Mouse (Mus musculus) megakaryocyte, embryonic 14.5 days (primary cell): ENCODE results near the gene Gm20388. TPM values are rescaled to one million over a fixed set of nuclear protein-coding genes. Genes with fewer than 3 reads are reported as not detected.

Experiments
- H3K27me3 ChIP-seq: replicated peaks from 2 replicates; pipeline ENCODE3; 2012; ENCODE audit warnings: inconsistent platforms
- H3K36me3 ChIP-seq: replicated peaks from 2 replicates; pipeline ENCODE3; 2012; ENCODE audit warnings: low read length, inconsistent platforms, mixed read lengths
- H3K4me1 ChIP-seq: 2 replicates; pipeline ENCODE4 v1.6.1; 2012; ENCODE audit warnings: inconsistent platforms
- H3K4me3 ChIP-seq: replicated peaks from 2 replicates; pipeline ENCODE3; 2012; ENCODE audit warnings: moderate library complexity, mild to moderate bottlenecking, inconsistent platforms
- H3K9me3 ChIP-seq: 2 replicates; pipeline ENCODE4 v1.6.1; 2012; ENCODE audit warnings: inconsistent platforms
- FLI1 ChIP-seq: IDR thresholded peaks from 2 replicates; pipeline ENCODE4 v1.6.1; 2012; ENCODE audit warnings: low read length, inconsistent platforms, mixed read lengths
- GATA1 ChIP-seq: IDR thresholded peaks from 3 replicates; pipeline ENCODE4 v1.6.1; 2012; ENCODE audit warnings: mixed read lengths, low read length, inconsistent platforms, borderline replicate concordance
- polyA plus RNA-seq: library from polyadenylated mRNA; stranded (reverse); fragments of >175 nt; gene quantifications from 2 replicates; pipeline ENCODE4 v1.2.3, GENCODE M21; 2012; ENCODE audit warnings: low replicate concordance; ENCODE audit not compliant: insufficient read depth

The Gm20388 gene
- polyA plus RNA-seq, 1 experiment, result 111 TPM

- peaks cover 93% of the 10 kb centered on the region for H3K27me3 ChIP-seq
- no peak overlapping the region for H3K4me3 ChIP-seq
- H3K36me3 ChIP-seq, result no peaks in the 10 kb centered on the region
- TF ChIP-seq FLI1 (no peak), GATA1 (no peak)
- peaks cover 7% of the 10 kb centered on the region for H3K4me1 ChIP-seq
- no peaks in the 10 kb centered on the region for H3K9me3 ChIP-seq
These were observed 348.6 kb downstream of the Gm20388 start for GRCm38 (mm10) chr8:120259206-120259605.

DNA sequence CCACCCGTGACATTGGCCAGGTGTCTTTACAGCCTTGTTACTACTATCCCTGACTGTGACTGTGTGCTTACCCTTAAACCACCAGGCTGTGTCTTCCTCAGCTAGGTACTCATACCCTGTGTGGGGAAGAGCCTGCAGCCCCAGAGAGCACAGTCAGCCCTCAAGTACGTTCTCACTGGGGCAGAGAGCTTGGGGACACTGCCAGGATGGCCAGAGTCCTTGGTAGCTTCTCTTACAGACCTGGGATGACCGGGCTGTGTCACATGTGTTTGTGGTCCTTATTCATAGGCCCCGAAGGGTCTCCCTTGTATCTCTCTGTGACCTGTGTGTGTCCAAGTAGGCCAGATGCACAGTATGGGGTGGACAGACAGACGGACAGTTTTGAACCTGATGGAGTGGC, 350.0 kb downstream of the Gm20388 start:
- Histone ChIP-seq H3K27me3 (peaks cover 94% of the 10 kb centered on the region), H3K4me1 (peaks cover 20% of the 10 kb centered on the region), H3K36me3 (no peaks in the 10 kb centered on the region), H3K4me3 (no peak overlapping the region), H3K9me3 (no peaks in the 10 kb centered on the region)
- no peak for TF ChIP-seq GATA1
- TF ChIP-seq FLI1, result no peak

DNA sequence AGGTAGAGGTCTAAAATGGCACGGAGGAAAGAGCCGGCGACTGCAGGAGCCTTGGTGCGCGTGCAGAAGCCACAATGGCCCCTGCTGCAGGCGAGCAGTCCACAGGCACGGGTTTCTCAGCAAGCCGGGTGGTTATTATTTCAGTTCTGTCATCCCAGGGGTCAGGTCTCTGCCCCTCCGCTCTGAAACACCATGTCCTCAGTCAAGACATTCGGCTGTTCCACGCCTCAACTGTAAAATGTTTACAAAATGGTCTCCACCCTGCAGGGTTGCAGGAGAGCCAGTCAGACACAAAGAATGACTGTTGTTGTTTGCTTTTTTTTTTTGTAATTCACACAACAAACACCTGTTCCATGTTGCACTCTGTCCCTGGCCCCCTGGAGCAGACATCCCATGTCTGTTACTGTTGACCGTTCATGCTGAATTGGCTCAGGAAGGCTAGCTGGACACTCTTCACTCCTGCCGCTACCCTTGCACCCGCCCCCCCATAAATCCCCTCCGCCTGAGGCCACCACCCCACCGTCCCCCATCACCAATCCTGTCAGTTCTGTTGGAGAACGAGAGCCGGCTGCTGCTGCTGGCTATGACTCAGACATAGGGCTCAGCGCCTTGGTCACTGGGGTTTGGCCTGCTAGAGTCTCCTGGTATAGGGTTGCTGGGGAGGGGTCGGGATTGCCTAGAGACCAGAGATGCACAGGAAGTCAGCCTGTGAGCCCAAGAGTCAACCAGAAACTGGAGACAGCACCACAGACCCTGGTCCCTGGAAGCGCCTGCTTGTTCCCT, 350.9 kb downstream of the Gm20388 start:
- Histone ChIP-seq H3K4me1 (peaks cover 21% of the 10 kb centered on the region), H3K36me3 (no peaks in the 10 kb centered on the region), H3K9me3 (no peaks in the 10 kb centered on the region), H3K27me3 (peaks cover 93% of the 10 kb centered on the region), H3K4me3 (no peak overlapping the region)
- TF ChIP-seq GATA1 (no peak), FLI1 (no peak)

DNA sequence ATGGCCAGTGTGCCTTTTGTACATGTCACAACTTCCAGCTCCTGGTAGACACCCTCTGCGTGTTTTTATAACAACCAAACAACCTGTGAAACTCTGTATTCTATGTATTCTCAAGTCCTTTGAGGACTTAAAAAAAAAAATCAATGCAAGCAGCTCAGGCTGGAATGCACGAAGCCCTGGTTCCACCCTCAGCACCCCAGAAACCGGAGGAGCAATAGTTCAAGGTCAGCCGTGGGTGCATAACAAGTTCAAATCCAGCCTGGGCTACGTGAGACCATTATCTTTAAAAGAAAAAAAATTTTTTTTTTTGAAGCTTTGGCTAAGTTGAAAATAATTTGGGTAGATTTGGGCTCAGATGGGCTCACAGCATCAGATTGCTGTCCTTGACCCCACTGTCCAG, 353.2 kb downstream of the Gm20388 start:
- Histone ChIP-seq H3K9me3 (no peaks in the 10 kb centered on the region), H3K4me1 (peaks cover 25% of the 10 kb centered on the region), H3K36me3 (no peaks in the 10 kb centered on the region), H3K27me3 (peaks cover 95% of the 10 kb centered on the region), H3K4me3 (no peak overlapping the region)
- TF ChIP-seq GATA1, result no peak

GRCm38 (mm10) chr8:120264388-120264943, 353.8 kb downstream of the Gm20388 start:
- Histone ChIP-seq H3K4me1 (peaks cover 25% of the 10 kb centered on the region), H3K27me3 (peaks cover 94% of the 10 kb centered on the region), H3K36me3 (no peaks in the 10 kb centered on the region), H3K4me3 (no peak overlapping the region), H3K9me3 (no peaks in the 10 kb centered on the region)
- no peak for TF ChIP-seq FLI1
- no peak for TF ChIP-seq GATA1

DNA sequence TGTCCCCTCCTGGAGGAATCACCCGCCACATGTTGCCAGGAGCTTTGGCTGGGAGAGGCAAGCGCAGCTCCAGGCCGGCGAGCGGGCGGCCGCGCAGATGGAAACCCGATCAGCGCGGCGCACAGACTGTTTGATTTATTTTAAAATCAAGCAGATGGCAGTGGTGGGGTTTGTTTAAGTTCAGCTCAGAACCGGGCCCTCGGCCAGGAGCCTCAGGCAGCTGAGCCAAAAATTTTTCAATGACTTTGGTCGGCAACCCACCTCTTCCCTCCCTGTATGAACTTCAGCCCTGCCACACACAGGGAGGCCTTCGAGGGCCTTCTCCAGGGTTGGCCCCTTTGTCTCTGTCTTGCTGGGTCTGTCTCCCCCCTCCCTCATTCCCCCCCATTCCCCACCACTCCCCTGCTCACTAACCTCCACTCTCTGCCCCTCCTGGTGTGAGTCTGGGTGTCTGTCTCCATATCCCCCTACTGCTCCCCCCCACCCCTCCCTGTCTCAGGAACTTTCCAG, 354.4 kb downstream of the Gm20388 start:
- Histone ChIP-seq H3K36me3 (no peaks in the 10 kb centered on the region), H3K4me1 (peaks cover 20% of the 10 kb centered on the region), H3K4me3 (no peak overlapping the region), H3K27me3 (peaks cover 94% of the 10 kb centered on the region), H3K9me3 (no peaks in the 10 kb centered on the region)
- TF ChIP-seq FLI1 (no peak), GATA1 (no peak)

DNA sequence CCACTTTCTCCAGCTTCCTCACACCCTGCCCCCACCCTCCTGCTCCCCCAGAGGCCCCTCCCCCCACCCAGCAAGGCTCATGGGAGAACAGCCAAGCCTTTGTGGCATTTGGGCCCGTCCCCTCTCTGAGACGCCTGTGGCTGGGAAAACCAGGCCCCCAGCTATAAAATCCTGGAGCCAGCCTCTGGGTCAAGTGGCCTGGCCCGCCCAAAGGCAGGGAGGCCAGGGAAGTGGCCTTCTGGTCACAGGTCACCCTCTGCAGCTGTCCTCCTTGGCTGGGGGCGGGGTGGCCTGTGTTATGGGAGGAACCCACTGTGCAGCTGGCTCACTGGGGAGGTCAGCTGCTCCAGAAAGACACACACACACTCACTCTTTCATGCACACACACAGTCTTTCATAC, 354.8 kb downstream of the Gm20388 start:
- no peaks in the 10 kb centered on the region for H3K36me3 ChIP-seq
- H3K27me3 ChIP-seq, result peaks cover 94% of the 10 kb centered on the region
- TF ChIP-seq FLI1 (no peak), GATA1 (no peak)
- H3K4me1 ChIP-seq, result peaks cover 18% of the 10 kb centered on the region
- peak overlapping the region; percentile 23 for H3K4me3 ChIP-seq
- H3K9me3 ChIP-seq, result no peaks in the 10 kb centered on the region

DNA sequence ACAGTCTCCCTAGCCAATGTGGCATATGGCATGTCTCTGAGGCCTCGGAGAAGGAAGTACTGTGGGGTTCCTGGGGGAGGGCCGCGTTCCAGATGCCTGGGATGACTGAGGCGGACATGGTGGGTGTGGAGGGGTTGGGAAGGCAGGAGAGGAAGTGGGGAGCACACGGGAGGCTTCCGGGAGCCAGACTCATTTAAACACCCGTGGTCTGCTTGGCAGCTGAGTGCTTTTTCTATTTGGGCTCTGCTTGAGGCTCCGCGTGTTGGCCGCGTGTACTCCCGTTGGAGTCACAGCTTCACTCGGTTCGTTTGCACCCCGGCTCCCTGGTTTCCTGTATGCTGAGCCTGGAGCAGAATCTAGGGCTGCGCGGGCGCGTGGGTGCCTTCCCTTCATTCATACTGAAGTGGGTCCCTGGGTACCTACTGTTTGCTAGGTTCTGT, 357.9 kb downstream of the Gm20388 start:
- TF ChIP-seq FLI1 (no peak), GATA1 (no peak)
- Histone ChIP-seq H3K27me3 (peaks cover 92% of the 10 kb centered on the region), H3K4me1 (peaks cover 18% of the 10 kb centered on the region), H3K4me3 (no peak overlapping the region), H3K9me3 (peaks cover 9% of the 10 kb centered on the region; the same call in 1 of the 2 replicates), H3K36me3 (no peaks in the 10 kb centered on the region)

DNA sequence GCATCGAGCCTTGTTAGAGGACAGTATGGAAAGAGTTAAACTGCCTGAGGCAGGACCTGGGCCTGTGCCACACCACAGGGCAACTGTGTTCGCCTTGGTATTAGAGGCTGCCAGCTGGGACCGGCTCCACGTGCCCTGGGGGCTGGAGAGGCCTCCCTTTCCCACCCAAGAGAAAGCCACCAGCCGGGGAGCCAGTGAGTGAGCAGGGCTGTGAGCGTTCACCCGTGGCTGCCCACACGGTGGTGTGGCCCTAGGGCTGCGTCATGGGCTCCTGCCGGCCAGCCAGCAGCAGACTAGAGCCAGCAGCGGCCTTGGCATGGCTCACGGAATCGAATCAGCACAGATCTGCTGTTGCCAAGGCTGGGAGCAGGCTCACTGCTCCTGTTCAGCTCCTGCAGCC, 359.8 kb downstream of the Gm20388 start:
- Histone ChIP-seq H3K4me1 (peaks cover 7% of the 10 kb centered on the region), H3K27me3 (peaks cover 93% of the 10 kb centered on the region), H3K36me3 (no peaks in the 10 kb centered on the region), H3K4me3 (no peak overlapping the region), H3K9me3 (peaks cover 10% of the 10 kb centered on the region; the same call in 1 of the 2 replicates)
- no peak for TF ChIP-seq FLI1
- TF ChIP-seq GATA1, result no peak

DNA sequence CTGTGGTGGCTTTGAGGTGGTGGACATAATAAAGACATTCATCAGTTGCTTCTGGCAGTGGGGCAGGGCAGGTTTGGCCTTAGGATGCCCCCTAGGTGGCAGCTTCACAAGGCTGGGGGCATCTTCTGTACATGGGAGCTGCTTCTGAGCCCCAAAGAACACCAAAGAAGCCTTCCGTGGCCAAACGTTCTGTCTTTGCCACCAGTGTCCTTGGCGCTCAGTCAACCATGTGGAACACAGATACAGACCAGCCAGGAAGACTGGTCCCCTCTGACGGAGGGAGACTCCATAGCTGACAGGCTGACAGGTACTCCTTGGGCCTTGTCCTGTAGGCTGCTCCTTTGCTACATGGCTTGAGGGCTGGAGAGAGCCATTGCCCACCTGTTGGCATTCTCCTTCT, 362.8 kb downstream of the Gm20388 start:
- H3K9me3 ChIP-seq, result peaks cover 10% of the 10 kb centered on the region; the same call in 1 of the 2 replicates
- no peaks in the 10 kb centered on the region for H3K36me3 ChIP-seq
- peaks cover 31% of the 10 kb centered on the region for H3K4me1 ChIP-seq
- no peak overlapping the region for H3K4me3 ChIP-seq
- TF ChIP-seq GATA1, result no peak
- no peak for TF ChIP-seq FLI1
- H3K27me3 ChIP-seq, result peaks cover 93% of the 10 kb centered on the region
